Comparison of ENCODE assay signal across 9 mouse cellular contexts in the genomic region with DNA sequence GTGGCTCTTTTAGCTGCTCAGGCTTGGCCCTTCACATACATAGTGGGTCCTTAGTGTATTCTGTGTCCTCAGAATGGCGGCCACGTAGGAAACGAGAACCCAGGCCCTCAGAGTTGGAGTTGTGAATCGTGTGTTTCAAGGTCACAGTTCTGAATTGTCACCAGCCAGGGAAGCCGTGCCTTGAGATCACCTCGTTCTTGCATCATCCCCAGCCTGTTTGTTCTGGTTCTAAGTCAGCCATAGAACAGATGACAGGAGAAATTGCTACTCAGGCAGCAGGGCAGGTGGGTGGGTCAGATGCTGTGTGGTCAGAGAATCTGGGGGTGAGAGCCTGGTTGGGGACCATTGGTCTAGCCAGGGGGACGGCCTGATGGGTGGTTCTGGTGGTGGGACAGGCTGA.
DNase-seq lines count a peak whose midpoint lies in the region; ATAC-seq and TF ChIP-seq lines count a peak whose summit lies in the region.
"Had no signal": no experiment of that assay in that cellular context is flagged by ENCODE, and none has a peak within 500 bp of the region (broad histone marks: within the 10 kb centered on the region; RNA-seq: fewer than 3 reads in every experiment).

No protein-coding gene starts in this region.

- TF ChIP-seq CTCF in heart, adult 2 months (IDR thresholded peaks at IDR 0.05), result no peak

- H3K27ac ChIP-seq in heart, adult 2 months, result peak overlapping the region; percentile 71
- H3K27ac ChIP-seq in lung, embryonic 15.5 days, result 0 out of 2 replicates have a peak overlapping the region, but pooled peaks have one; percentile 38
- H3K27ac ChIP-seq in forebrain, embryonic 15.5 days (replicated peaks), result peak overlapping the region; percentile 50
- H3K27ac ChIP-seq in liver, embryonic 16.5 days (ENCODE audit: low read length), result peak overlapping the region; percentile 58; the same call in 1 of the 2 replicates

- no peaks in the 10 kb centered on the region for H3K27me3 ChIP-seq in heart, adult 2 months (ENCODE audit: control insufficient read depth, insufficient read depth, low read length)
- no peaks in the 10 kb centered on the region for H3K27me3 ChIP-seq in lung, embryonic 15.5 days
- no peaks in the 10 kb centered on the region for H3K27me3 ChIP-seq in forebrain, embryonic 15.5 days
- no peaks in the 10 kb centered on the region for H3K27me3 ChIP-seq in liver, embryonic 16.5 days (ENCODE audit: control insufficient read depth, insufficient read depth, low read depth, low read length)

- no peak for TF ChIP-seq POLR2A in heart, adult 2 months (IDR thresholded peaks at IDR 0.05; ENCODE audit: insufficient read depth, low read depth, low read length)

- 0 out of 2 replicates have a peak overlapping the region, but pooled peaks have one; percentile 4 for H3K4me2 ChIP-seq in lung, embryonic 15.5 days
- no peak overlapping the region for H3K4me2 ChIP-seq in forebrain, embryonic 15.5 days (replicated peaks)
- no peak overlapping the region for H3K4me2 ChIP-seq in liver, embryonic 16.5 days (ENCODE audit: low read depth, low read length)

- H3K36me3 ChIP-seq in heart, adult 2 months (ENCODE audit: control insufficient read depth, insufficient read depth, low read length), result no peaks in the 10 kb centered on the region
- H3K36me3 ChIP-seq in lung, embryonic 15.5 days, result no peaks in the 10 kb centered on the region
- H3K36me3 ChIP-seq in forebrain, embryonic 15.5 days, result no peaks in the 10 kb centered on the region
- no peaks in the 10 kb centered on the region for H3K36me3 ChIP-seq in liver, embryonic 16.5 days (ENCODE audit: control insufficient read depth, insufficient read depth)

- TF ChIP-seq EP300 in heart, adult 2 months (IDR thresholded peaks at IDR 0.05; ENCODE audit: insufficient read depth, low read depth, low read length), result no peak

- peaks cover 28% of the 10 kb centered on the region for H3K4me1 ChIP-seq in heart, adult 2 months (ENCODE audit: control insufficient read depth, insufficient read depth, low read length)
- peaks cover 83% of the 10 kb centered on the region for H3K4me1 ChIP-seq in lung, embryonic 15.5 days
- peaks cover 82% of the 10 kb centered on the region for H3K4me1 ChIP-seq in forebrain, embryonic 15.5 days
- H3K4me1 ChIP-seq in liver, embryonic 16.5 days (ENCODE audit: control insufficient read depth, low read depth, low read length), result peaks cover 68% of the 10 kb centered on the region

- 60% methylated on average over 7 of the region's 7 CpGs for WGBS in heart, adult 2 months
- WGBS in lung, embryonic 15.5 days, result 79% methylated on average over 7 of the region's 7 CpGs
- WGBS in forebrain, embryonic 15.5 days, result 83% methylated on average over 7 of the region's 7 CpGs
- WGBS in liver, embryonic 16.5 days (ENCODE audit: insufficient replicate concordance), result 77% methylated on average over 7 of the region's 7 CpGs

- no peak for DNase-seq in heart, adult 2 months
- DNase-seq in heart, adult 8-10 months (ENCODE audit: low spot score), result no peak
- no peak for DNase-seq in lung, postnatal 4 days
- DNase-seq in spleen, postnatal 10 days (ENCODE audit: low spot score in 2 of 2), result no peak
- DNase-seq in spleen, postnatal 14 days (ENCODE audit: low spot score in 2 of 2), result no peak
- DNase-seq: kidney, adult 11 months had no signal

- H3K79me2 ChIP-seq in heart, adult 2 months (replicated peaks; ENCODE audit: control insufficient read depth, insufficient read depth, low read length), result no peaks in the 10 kb centered on the region

- H3K9me3 ChIP-seq in lung, embryonic 15.5 days, result no peaks in the 10 kb centered on the region
- no peaks in the 10 kb centered on the region for H3K9me3 ChIP-seq in forebrain, embryonic 15.5 days
- no peaks in the 10 kb centered on the region for H3K9me3 ChIP-seq in liver, embryonic 16.5 days (replicated peaks; ENCODE audit: control insufficient read depth, low read length)

- no peak overlapping the region for H3K4me3 ChIP-seq in heart, adult 2 months
- no peak overlapping the region for H3K4me3 ChIP-seq in lung, embryonic 15.5 days
- no peak overlapping the region for H3K4me3 ChIP-seq in forebrain, embryonic 15.5 days
- H3K4me3 ChIP-seq in liver, embryonic 16.5 days (ENCODE audit: low read depth, low read length), result no peak overlapping the region

- H3K9ac ChIP-seq in heart, adult 2 months (ENCODE audit: low read depth, low read length), result no peak overlapping the region
- H3K9ac ChIP-seq in lung, embryonic 15.5 days, result no peak overlapping the region
- no peak overlapping the region for H3K9ac ChIP-seq in forebrain, embryonic 15.5 days (replicated peaks)
- H3K9ac ChIP-seq in liver, embryonic 16.5 days (ENCODE audit: low read depth, low read length), result no peak overlapping the region

- ATAC-seq in lung, embryonic 15.5 days (ENCODE audit: borderline replicate concordance, extremely low read depth, low FRiP score, low TSS enrichment), result no peak
- no peak for ATAC-seq in forebrain, embryonic 15.5 days (replicated peaks)
- no peak for ATAC-seq in liver, embryonic 16.5 days (ENCODE audit: low read depth)

- intact Hi-C loops in heart, adult 2 months (cut with DNase I), result loop anchor here (5.0 kb wide), 1 partner anchor 308 kb away; no protein-coding TSS in a partner anchor
